Mouse (Mus musculus): ENCODE measurements at regions not wholly inside any gene's neighbourhood (a gene's known extent, or its start where the extent isn't known, plus 50 kb on each side); places are given as distances from the start of the nearest gene placed in this dataset.

GRCm38 (mm10) chr12:79975466-79976239, 137.2 kb downstream of the Zfp36l1 start:
- Histone ChIP-seq H3K4me1 (ENCODE audit: control insufficient read depth, insufficient read depth, low read depth, low read length) (peaks cover 5% of the 10 kb centered on the region; the same call in 1 of the 2 replicates), H3K4me3 (ENCODE audit: low read length) (no peak overlapping the region), H3K4me2 (ENCODE audit: low read length) (no peak overlapping the region), H3K36me3 (ENCODE audit: control insufficient read depth, insufficient read depth, low read length) (no peaks in the 10 kb centered on the region), H3K9me3 (ENCODE audit: control insufficient read depth, low read length) (no peaks in the 10 kb centered on the region), H3K27me3 (replicated peaks; ENCODE audit: control insufficient read depth, insufficient read depth, low read length) (no peaks in the 10 kb centered on the region), H3K27ac (ENCODE audit: low read depth, low read length) (no peak overlapping the region), H3K9ac (ENCODE audit: low read depth, low read length) (no peak overlapping the region)
- WGBS, result 60% methylated on average over 9 of the region's 9 CpGs
- no peak for ATAC-seq

- WGBS, result 75% methylated on average over 6 of the region's 6 CpGs
- Histone ChIP-seq H3K9ac (ENCODE audit: low read depth, low read length) (no peak overlapping the region; the same call in 1 of the 2 replicates), H3K36me3 (ENCODE audit: control insufficient read depth, insufficient read depth, low read length) (no peaks in the 10 kb centered on the region), H3K27ac (ENCODE audit: low read depth, low read length) (0 out of 2 replicates have a peak overlapping the region, but pooled peaks have one; percentile 7), H3K4me2 (ENCODE audit: low read length) (no peak overlapping the region), H3K9me3 (ENCODE audit: control insufficient read depth, low read length) (no peaks in the 10 kb centered on the region), H3K4me1 (ENCODE audit: control insufficient read depth, insufficient read depth, low read depth, low read length) (peaks cover 8% of the 10 kb centered on the region; the same call in 1 of the 2 replicates), H3K4me3 (ENCODE audit: low read length) (no peak overlapping the region), H3K27me3 (replicated peaks; ENCODE audit: control insufficient read depth, insufficient read depth, low read length) (no peaks in the 10 kb centered on the region)
- no peak for ATAC-seq
These were observed 137.8 kb downstream of the Zfp36l1 start for GRCm38 (mm10) chr12:79975050-79975449.

- no peak overlapping the region for H3K4me2 ChIP-seq (ENCODE audit: low read length)
These were observed 138.3 kb downstream of the Zfp36l1 start for GRCm38 (mm10) chr12:79974530-79974929.

GRCm38 (mm10) chr12:79973566-79974230, 139.1 kb downstream of the Zfp36l1 start:
- WGBS, result 84% methylated on average over 7 of the region's 7 CpGs
- peaks cover 8% of the 10 kb centered on the region; the same call in 1 of the 2 replicates for H3K4me1 ChIP-seq (ENCODE audit: control insufficient read depth, insufficient read depth, low read depth, low read length)
- no peak overlapping the region for H3K4me2 ChIP-seq (ENCODE audit: low read length)
- no peak overlapping the region for H3K4me3 ChIP-seq (ENCODE audit: low read length)
- H3K9ac ChIP-seq (ENCODE audit: low read depth, low read length), result no peak overlapping the region
- no peaks in the 10 kb centered on the region for H3K27me3 ChIP-seq (replicated peaks; ENCODE audit: control insufficient read depth, insufficient read depth, low read length)
- H3K9me3 ChIP-seq (ENCODE audit: control insufficient read depth, low read length), result no peaks in the 10 kb centered on the region
- no peak for ATAC-seq
- no peaks in the 10 kb centered on the region for H3K36me3 ChIP-seq (ENCODE audit: control insufficient read depth, insufficient read depth, low read length)
- H3K27ac ChIP-seq (ENCODE audit: low read depth, low read length), result no peak overlapping the region

More at GRCm38 (mm10) chr12:79974530-79974929, 138.3 kb downstream of the Zfp36l1 start:
- 0 out of 2 replicates have a peak overlapping the region, but pooled peaks have one; percentile 42 for H3K27ac ChIP-seq (ENCODE audit: low read depth, low read length)
- no peak for ATAC-seq
- no peaks in the 10 kb centered on the region for H3K27me3 ChIP-seq (replicated peaks; ENCODE audit: control insufficient read depth, insufficient read depth, low read length)
- H3K4me3 ChIP-seq (ENCODE audit: low read length), result no peak overlapping the region
- H3K9me3 ChIP-seq (ENCODE audit: control insufficient read depth, low read length), result no peaks in the 10 kb centered on the region
- peaks cover 8% of the 10 kb centered on the region; the same call in 1 of the 2 replicates for H3K4me1 ChIP-seq (ENCODE audit: control insufficient read depth, insufficient read depth, low read depth, low read length)
- H3K36me3 ChIP-seq (ENCODE audit: control insufficient read depth, insufficient read depth, low read length), result no peaks in the 10 kb centered on the region
- 44% methylated on average over 7 of the region's 7 CpGs for WGBS
- no peak overlapping the region; the same call in 1 of the 2 replicates for H3K9ac ChIP-seq (ENCODE audit: low read depth, low read length)

GRCm38 (mm10) chr12:79970981-79971390, 141.8 kb downstream of the Zfp36l1 start:
- no peak overlapping the region for H3K9ac ChIP-seq (ENCODE audit: low read depth, low read length)
- H3K36me3 ChIP-seq (ENCODE audit: control insufficient read depth, insufficient read depth, low read length), result no peaks in the 10 kb centered on the region
- ATAC-seq, result peak; percentile 16; the same call in 1 of the 2 replicates
- H3K27ac ChIP-seq (ENCODE audit: low read depth, low read length), result peak overlapping the region; percentile 84
- H3K9me3 ChIP-seq (ENCODE audit: control insufficient read depth, low read length), result no peaks in the 10 kb centered on the region
- H3K4me2 ChIP-seq (ENCODE audit: low read length), result no peak overlapping the region
- peaks cover 15% of the 10 kb centered on the region for H3K4me1 ChIP-seq (ENCODE audit: control insufficient read depth, insufficient read depth, low read depth, low read length)
- no peaks in the 10 kb centered on the region for H3K27me3 ChIP-seq (replicated peaks; ENCODE audit: control insufficient read depth, insufficient read depth, low read length)
- H3K4me3 ChIP-seq (ENCODE audit: low read length), result no peak overlapping the region
- 44% methylated on average over 5 of the region's 5 CpGs for WGBS

GRCm38 (mm10) chr12:79970227-79970901, 142.4 kb downstream of the Zfp36l1 start:
- peaks cover 17% of the 10 kb centered on the region for H3K4me1 ChIP-seq (ENCODE audit: control insufficient read depth, insufficient read depth, low read depth, low read length)
- 24% methylated on average over 13 of the region's 13 CpGs for WGBS

GRCm38 (mm10) chr12:79969346-79970226, 143.2 kb downstream of the Zfp36l1 start:
- H3K36me3 ChIP-seq (ENCODE audit: control insufficient read depth, insufficient read depth, low read length), result no peaks in the 10 kb centered on the region
- no peak; the same call in none of the 2 replicates for ATAC-seq
- H3K4me1 ChIP-seq (ENCODE audit: control insufficient read depth, insufficient read depth, low read depth, low read length), result peaks cover 22% of the 10 kb centered on the region
- H3K4me2 ChIP-seq (ENCODE audit: low read length), result no peak overlapping the region
- H3K9me3 ChIP-seq (ENCODE audit: control insufficient read depth, low read length), result no peaks in the 10 kb centered on the region
- no peak overlapping the region for H3K4me3 ChIP-seq (ENCODE audit: low read length)
- 68% methylated on average over 3 of the region's 3 CpGs for WGBS
- no peaks in the 10 kb centered on the region for H3K27me3 ChIP-seq (replicated peaks; ENCODE audit: control insufficient read depth, insufficient read depth, low read length)
- no peak overlapping the region for H3K9ac ChIP-seq (ENCODE audit: low read depth, low read length)
- peak overlapping the region; percentile 84 for H3K27ac ChIP-seq (ENCODE audit: low read depth, low read length)

More at GRCm38 (mm10) chr12:79970227-79970901, 142.4 kb downstream of the Zfp36l1 start:
- Histone ChIP-seq H3K36me3 (ENCODE audit: control insufficient read depth, insufficient read depth, low read length) (no peaks in the 10 kb centered on the region), H3K4me2 (ENCODE audit: low read length) (no peak overlapping the region), H3K9ac (ENCODE audit: low read depth, low read length) (no peak overlapping the region), H3K9me3 (ENCODE audit: control insufficient read depth, low read length) (no peaks in the 10 kb centered on the region), H3K4me3 (ENCODE audit: low read length) (no peak overlapping the region), H3K27me3 (replicated peaks; ENCODE audit: control insufficient read depth, insufficient read depth, low read length) (no peaks in the 10 kb centered on the region), H3K27ac (ENCODE audit: low read depth, low read length) (peak overlapping the region; percentile 84)
- peak; percentile 88 for ATAC-seq

- no peak overlapping the region for H3K4me2 ChIP-seq (ENCODE audit: low read length)
- WGBS, result 64% methylated on average over 3 of the region's 3 CpGs
- H3K9ac ChIP-seq (ENCODE audit: low read depth, low read length), result no peak overlapping the region
- no peaks in the 10 kb centered on the region for H3K27me3 ChIP-seq (replicated peaks; ENCODE audit: control insufficient read depth, insufficient read depth, low read length)
- H3K4me1 ChIP-seq (ENCODE audit: control insufficient read depth, insufficient read depth, low read depth, low read length), result peaks cover 22% of the 10 kb centered on the region
- no peaks in the 10 kb centered on the region for H3K9me3 ChIP-seq (ENCODE audit: control insufficient read depth, low read length)
- H3K36me3 ChIP-seq (ENCODE audit: control insufficient read depth, insufficient read depth, low read length), result no peaks in the 10 kb centered on the region
- no peak for ATAC-seq
- H3K4me3 ChIP-seq (ENCODE audit: low read length), result no peak overlapping the region
- H3K27ac ChIP-seq (ENCODE audit: low read depth, low read length), result no peak overlapping the region
These were observed 144.1 kb downstream of the Zfp36l1 start for GRCm38 (mm10) chr12:79968676-79969075.
